Mouse (Mus musculus) brain, embryonic 18.5 days (tissue): ENCODE measurements at regions not wholly inside any gene's neighbourhood (a gene's known extent, or its start where the extent isn't known, plus 50 kb on each side); places are given as distances from the start of the nearest gene placed in this dataset.

Source experiments
- DNase-seq: peaks from one replicate; pipeline ENCODE4 v3.0.0-alpha.2; 2012; ENCODE audit warnings: low read depth, low spot score

- no peak for DNase-seq
Measured at GRCm38 (mm10) chr8:44765194-44765593, 170.1 kb upstream of the Fat1 start.

GRCm38 (mm10) chr8:44765677-44766076, 169.6 kb upstream of the Fat1 start:
- DNase-seq: no peak

GRCm38 (mm10) chr8:44766111-44766873, 169.0 kb upstream of the Fat1 start:
- DNase-seq: no peak

- no peak for DNase-seq
Measured at GRCm38 (mm10) chr8:44767271-44767670, 168.0 kb upstream of the Fat1 start.

- DNase-seq: no peak
Measured at GRCm38 (mm10) chr8:44779212-44779611, 156.0 kb upstream of the Fat1 start.

- DNase-seq: no peak
Measured at GRCm38 (mm10) chr8:44782421-44782820, 152.8 kb upstream of the Fat1 start.

- DNase-seq: no peak
Measured at GRCm38 (mm10) chr8:44785161-44785560, 150.1 kb upstream of the Fat1 start.

- DNase-seq: no peak
Measured at GRCm38 (mm10) chr8:44786740-44787139, 148.5 kb upstream of the Fat1 start.

- no peak for DNase-seq
Measured at GRCm38 (mm10) chr8:44788290-44788689, 147.0 kb upstream of the Fat1 start.

GRCm38 (mm10) chr8:44799513-44799912, 135.7 kb upstream of the Fat1 start:
- DNase-seq: no peak

GRCm38 (mm10) chr8:44800827-44801273, 134.4 kb upstream of the Fat1 start:
- DNase-seq: no peak

- no peak for DNase-seq
Measured at GRCm38 (mm10) chr8:44801604-44802206, 133.5 kb upstream of the Fat1 start.

GRCm38 (mm10) chr8:44802331-44802730, 132.9 kb upstream of the Fat1 start:
- no peak for DNase-seq

GRCm38 (mm10) chr8:44804414-44805178, 130.7 kb upstream of the Fat1 start:
- no peak for DNase-seq

GRCm38 (mm10) chr8:44805179-44805815, 129.9 kb upstream of the Fat1 start:
- DNase-seq: no peak

GRCm38 (mm10) chr8:44812360-44812759, 122.9 kb upstream of the Fat1 start:
- DNase-seq: no peak

- no peak for DNase-seq
Measured at GRCm38 (mm10) chr8:44817532-44818157, 117.6 kb upstream of the Fat1 start.

- DNase-seq: no peak
Measured at GRCm38 (mm10) chr8:44819270-44819669, 116.0 kb upstream of the Fat1 start.

- DNase-seq: no peak
Measured at GRCm38 (mm10) chr8:44819691-44820090, 115.6 kb upstream of the Fat1 start.

- no peak for DNase-seq
Measured at GRCm38 (mm10) chr8:44825183-44825757, 110.0 kb upstream of the Fat1 start.

- peak; percentile 30 for DNase-seq
Measured at GRCm38 (mm10) chr8:44826936-44827335, 108.3 kb upstream of the Fat1 start.
